Mouse (Mus musculus) mouse trophoblast stem cell (cell line): Measurements from ENCODE around the gene Hmx3.

Experiments
- in situ Hi-C, 2 experiments: fragments of 300-500 bp; cut with MseI, MboI; formaldehyde crosslinking; loops; 2 replicates in 1 of 2; 3 replicates in 1 of 2; pipeline ENCODE4 v1.15.1; 2025

The Hmx3 gene

DNA sequence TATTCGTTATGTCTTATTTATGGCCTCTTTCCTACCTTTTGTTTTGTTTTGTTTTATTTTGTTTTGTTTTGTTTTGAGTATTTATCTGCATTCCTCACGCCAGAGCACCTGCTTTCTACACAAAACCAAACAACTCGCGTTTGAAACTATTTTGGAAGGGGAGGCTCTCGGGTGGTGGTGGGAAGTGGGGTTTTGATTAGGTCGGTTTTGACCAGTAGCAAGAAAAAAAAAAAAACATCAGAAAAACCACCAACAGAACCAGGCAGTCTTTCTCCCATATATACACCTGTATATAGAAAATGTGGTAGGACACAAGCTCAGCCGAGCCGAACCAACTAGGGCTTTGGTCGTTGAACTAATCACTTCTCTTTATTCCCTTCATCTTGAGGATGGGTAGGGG, 13.4 kb downstream of the Hmx3 start:
- in situ Hi-C loops = no loop called here

DNA sequence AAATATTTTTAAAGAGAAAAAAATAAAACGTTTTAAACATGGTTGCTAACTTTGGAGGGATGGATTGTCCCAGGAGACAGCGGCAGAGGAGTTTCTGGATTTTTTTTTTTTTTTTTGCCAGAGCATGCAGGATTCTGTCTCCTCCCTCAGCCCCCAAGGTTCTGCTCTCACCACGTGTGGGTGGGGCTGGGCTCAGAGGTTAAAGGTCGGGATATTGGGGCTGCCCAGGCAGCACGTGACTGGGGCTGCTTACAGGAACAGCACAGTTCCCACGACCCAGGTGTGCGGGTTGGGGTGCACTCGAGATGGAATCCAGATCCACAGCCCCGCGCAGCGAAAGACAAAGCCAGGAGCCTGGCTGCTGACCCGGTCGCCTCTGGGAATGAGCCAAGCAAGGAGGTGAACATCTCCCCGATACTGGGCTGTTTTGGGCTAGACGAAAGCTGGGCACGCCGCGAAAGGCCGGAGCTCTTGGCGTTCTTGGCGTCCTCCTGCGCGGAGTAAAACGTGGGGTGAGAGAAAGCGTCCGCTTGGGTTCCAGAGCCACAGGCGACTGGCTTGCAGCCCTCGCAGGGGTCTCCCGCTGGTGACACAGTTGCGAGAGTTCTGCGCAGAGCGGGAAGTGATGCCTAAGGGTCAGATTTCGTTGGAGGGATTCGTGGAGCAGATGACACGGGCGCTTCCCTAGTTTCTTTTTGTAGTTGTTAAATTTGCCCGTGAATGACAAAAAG, 14.0 kb downstream of the Hmx3 start:
- in situ Hi-C loops = no loop called here

DNA sequence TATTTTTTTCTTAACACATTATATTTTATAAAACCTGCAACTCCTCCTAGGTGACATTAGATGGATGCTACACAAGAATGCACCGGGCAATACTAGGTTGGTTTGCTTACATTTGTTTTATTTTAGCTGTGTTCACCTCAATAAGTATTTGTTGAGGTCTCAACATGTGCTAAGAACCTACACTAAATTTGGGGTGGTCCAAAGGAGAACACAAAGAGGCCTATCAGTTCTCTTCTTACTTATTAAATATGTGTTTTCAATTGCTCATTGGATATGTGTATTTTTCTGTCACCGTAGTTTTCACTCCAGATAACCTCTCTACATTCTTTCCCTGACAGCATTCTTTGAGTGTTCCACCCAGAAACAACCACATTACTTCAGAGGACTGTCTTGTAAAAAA, 15.1 kb downstream of the Hmx3 start:
- in situ Hi-C loops = no loop called here

DNA sequence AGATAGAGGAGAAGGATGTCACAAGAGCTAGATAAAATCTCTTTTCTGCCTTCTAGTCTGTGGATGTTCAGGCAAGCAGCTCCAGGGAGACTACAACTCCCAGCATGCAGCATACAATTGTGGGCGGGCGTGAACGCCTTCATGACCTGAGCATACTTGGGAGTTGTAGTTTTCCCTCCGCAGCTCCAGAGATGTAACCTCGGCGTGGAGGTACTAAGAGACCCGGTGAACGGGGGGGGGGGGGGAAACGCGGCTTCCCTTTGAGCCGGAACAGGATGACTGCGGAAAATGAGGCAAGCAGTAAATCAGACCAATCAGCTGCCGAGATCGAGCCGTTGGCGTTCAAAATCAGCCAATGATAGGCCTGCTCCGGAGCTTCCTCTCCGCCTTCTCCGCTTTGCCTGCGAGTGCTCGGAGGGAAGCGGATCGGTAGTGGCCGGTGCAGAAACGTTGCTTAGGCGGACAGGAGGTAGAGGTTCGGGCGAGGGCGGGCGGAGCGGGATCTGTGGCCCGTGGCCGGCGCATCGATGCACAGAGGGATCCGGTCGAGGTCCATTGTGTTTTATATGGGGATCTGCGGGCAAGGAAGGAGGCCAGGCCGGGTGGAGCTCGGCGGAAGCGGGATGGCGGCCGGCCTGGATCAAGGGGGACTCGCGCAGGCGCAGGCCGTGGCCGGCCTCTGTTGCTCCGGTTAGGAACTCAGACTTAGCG, 17.5 kb downstream of the Hmx3 start, which contains the start of gene Bub3:
Gene Bub3, plus strand, starts transcription at position 237 of the 711 bp plus-strand sequence.
- in situ Hi-C loops = no loop called here

DNA sequence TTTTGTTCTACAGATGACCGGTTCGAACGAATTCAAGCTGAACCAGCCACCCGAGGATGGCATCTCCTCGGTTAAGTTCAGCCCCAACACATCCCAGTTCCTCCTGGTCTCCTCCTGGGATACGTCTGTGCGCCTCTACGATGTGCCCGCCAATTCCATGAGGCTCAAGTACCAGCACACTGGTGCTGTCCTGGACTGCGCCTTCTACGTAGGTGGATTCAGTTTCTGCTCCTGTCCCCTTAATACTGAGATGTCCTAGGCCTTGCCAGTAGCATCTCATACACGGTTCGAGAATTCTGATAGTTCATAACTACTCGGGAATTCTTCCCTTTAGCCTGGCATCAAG, 18.0 kb downstream of the Hmx3 start:
- in situ Hi-C loops = no loop called here

DNA sequence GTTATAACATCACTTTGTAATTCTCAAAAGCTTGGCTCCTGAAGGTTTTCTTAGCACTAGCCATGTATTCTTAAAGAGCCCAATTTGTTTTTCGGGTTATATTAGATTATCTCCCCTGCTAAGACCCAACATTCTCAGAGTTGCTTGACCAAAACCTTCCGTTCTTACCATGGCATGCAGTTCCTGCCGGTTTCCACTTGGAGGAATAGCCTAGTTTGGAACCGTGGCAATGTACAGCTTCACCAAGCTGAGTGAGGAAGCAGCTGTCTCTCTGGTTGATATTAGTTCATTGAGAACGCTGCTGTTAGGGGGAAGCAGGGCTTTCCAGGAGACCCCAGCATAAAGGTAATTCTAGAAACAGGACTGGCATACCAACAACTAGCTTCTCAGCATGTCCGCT, 32.6 kb downstream of the Hmx3 start:
- in situ Hi-C loops = no loop called here

DNA sequence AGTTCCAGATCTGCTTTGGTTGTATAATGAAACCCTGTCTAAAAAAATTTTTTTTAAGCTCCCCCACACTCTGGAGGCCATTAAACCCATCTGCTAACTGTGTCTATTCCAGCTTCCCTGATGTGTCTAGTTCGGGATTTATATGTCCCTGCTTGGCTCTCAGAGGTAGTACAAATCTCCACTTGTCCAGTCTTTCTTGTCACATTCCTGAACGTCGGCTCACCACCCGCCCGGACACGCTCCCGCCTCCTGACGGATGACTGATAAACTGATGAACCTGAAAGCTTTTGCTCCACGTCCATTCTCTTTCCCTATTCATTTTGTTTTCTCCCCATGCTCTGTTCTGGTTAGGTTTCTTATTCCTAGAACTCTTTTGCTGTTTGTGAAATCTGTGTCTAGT, 39.5 kb downstream of the Hmx3 start:
- in situ Hi-C loops = no loop called here

DNA sequence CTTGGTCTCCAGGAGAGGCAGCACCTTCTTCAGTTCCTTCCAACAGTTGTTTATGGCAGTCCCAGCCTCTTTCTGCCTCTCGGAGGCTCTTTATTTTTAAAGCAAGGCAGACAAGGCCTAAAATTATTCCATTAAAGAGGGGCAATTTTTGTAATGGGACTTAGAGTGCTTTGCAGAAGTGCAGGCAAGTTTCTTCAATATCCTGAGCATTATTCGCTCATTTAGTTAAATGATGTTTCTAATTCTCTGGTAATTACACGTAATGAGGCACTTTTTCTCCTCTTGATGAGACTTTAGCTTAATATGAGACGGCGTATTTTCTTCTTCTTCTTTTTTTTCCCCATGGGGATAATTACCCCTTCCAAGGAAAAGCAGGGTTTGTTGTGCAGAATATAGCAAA, 42.9 kb downstream of the Hmx3 start:
- in situ Hi-C loops = no loop called here
